Mouse (Mus musculus) midbrain, postnatal 0 days (tissue): ENCODE data around the gene Trim71. TPM values are rescaled to one million over a fixed set of nuclear protein-coding genes. Genes with fewer than 3 reads are reported as not detected.
A peak's percentile ranks its signal among the peaks of the same experiment; 100 is the strongest.

Source experiments
- ATAC-seq: fragments of 200-750 bp; cut with Nextera tagmentation; 2 replicates; pipeline ENCODE4 v1.8.0; 2017; ENCODE audit warnings: moderate number of reproducible peaks, mild to moderate bottlenecking, moderate TSS enrichment, moderate library complexity; ENCODE audit not compliant: low FRiP score
- DNase-seq: peaks from one replicate; pipeline ENCODE4 v3.0.0-alpha.2; 2015; ENCODE audit warnings: low spot score
- H3K27ac ChIP-seq: fragments of 300-500 bp; sonication (generic); 2 replicates; pipeline ENCODE4 v1.5.1; 2014; ENCODE audit warnings: low read depth, mild to moderate bottlenecking, low read length, mixed read lengths
- H3K27me3 ChIP-seq: fragments of 300-500 bp; sonication (generic); 2 replicates; pipeline ENCODE4 v1.6.1; 2014; ENCODE audit warnings: low read length, control low read depth, mixed read lengths; ENCODE audit not compliant: insufficient read depth
- H3K36me3 ChIP-seq: fragments of 300-500 bp; sonication (generic); 2 replicates; pipeline ENCODE4 v1.6.1; 2014; ENCODE audit warnings: low read length, control low read depth, mixed read lengths; ENCODE audit not compliant: insufficient read depth
- H3K4me1 ChIP-seq: fragments of 300-500 bp; sonication (generic); 2 replicates; pipeline ENCODE4 v1.6.1; 2014; ENCODE audit warnings: mild to moderate bottlenecking, control low read depth, antibody characterized with exemption, low read length, mixed read lengths; ENCODE audit not compliant: insufficient read depth
- H3K4me2 ChIP-seq: fragments of 300-500 bp; sonication (generic); 2 replicates; pipeline ENCODE4 v1.6.1; 2014; ENCODE audit warnings: low read depth, mild to moderate bottlenecking, low read length, mixed read lengths; ENCODE audit not compliant: poor library complexity, severe bottlenecking
- H3K4me3 ChIP-seq: fragments of 300-500 bp; sonication (generic); 2 replicates; pipeline ENCODE4 v1.5.1; 2014; ENCODE audit warnings: low read depth, mild to moderate bottlenecking, low read length, moderate library complexity
- H3K9ac ChIP-seq: fragments of 300-500 bp; sonication (generic); replicated peaks from 2 replicates; pipeline ENCODE4 v1.6.1; 2014; ENCODE audit warnings: mild to moderate bottlenecking, low read length, moderate library complexity, mixed read lengths; ENCODE audit not compliant: poor library complexity, severe bottlenecking
- H3K9me3 ChIP-seq: fragments of 300-500 bp; sonication (generic); 2 replicates; pipeline ENCODE4 v1.6.1; 2016; ENCODE audit warnings: low read length, control low read depth
- CTCF ChIP-seq: IDR thresholded peaks from 2 replicates; pipeline ENCODE4 v1.5.1; 2016; ENCODE audit warnings: antibody characterized with exemption, mild to moderate bottlenecking
- WGBS: fragments of 180-500 bp; shearing (Covaris S2); extraction: QIAGEN DNeasy Blood & Tissue Kit; methylation state at CpG from one replicate; pipeline ENCODE4 v1.1.7; 2014; 5-methylcytosine and 5-hydroxymethylcytosine counted together
- polyA plus RNA-seq: library from polyadenylated mRNA; unstranded; fragments of >200 nt; fragmentation: Nextera tagmentation; extraction: Ambion mirVana; gene quantifications from 2 replicates; pipeline ENCODE4 v1.2.1, GENCODE M21; 2015
- total RNA-seq: library from RNA; depleted of rRNA; stranded (reverse); fragments of >200 nt; gene quantifications from 2 replicates; pipeline ENCODE4 v1.2.3, GENCODE M21; 2014

The Trim71 gene
- total and polyA plus RNA-seq, 2 experiments from 2014 or later = 0.14 to 0.27 TPM

DNA sequence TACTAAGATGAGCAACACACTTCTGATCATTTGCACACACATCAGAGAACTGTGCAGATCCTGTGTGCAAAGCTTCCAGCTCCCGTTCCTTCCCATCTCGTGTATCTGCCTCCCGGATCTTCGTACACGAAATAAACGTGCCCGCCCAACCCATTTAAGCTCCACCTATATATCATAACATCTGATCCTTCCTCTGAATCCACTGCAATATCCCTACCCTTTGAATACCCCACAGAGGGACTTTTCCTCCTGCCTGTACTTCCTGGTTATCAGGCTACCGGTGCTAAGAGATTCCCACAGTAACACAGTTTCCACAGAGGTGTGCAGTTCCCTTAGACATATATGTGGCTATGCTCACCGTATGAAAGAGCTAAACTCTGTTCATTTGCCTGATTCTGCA lies 59.4 kb downstream of the Trim71 start, which contains the start of gene Ccr4:
Ccr4 (minus strand) TSS at position 101 of the 400 bp plus-strand sequence.
- DNase-seq (no peak), ATAC-seq (no peak)
- H3K4me3 ChIP-seq = no peak within 1 kb of the TSS
- no peak within 1 kb of the TSS for H3K9ac ChIP-seq
- H3K27ac ChIP-seq = no peak within 1 kb of the TSS
- 90% methylated on average over 9 of the region's 9 CpGs for WGBS
- no peak within 1 kb of the TSS for H3K4me2 ChIP-seq
- H3K27me3 ChIP-seq = no peaks in the 10 kb centered on the region
- H3K36me3 ChIP-seq = no peaks in the 10 kb centered on the region
- no peaks in the 10 kb centered on the region for H3K4me1 ChIP-seq
- no peaks in the 10 kb centered on the region for H3K9me3 ChIP-seq
- no peak for TF ChIP-seq CTCF

DNA sequence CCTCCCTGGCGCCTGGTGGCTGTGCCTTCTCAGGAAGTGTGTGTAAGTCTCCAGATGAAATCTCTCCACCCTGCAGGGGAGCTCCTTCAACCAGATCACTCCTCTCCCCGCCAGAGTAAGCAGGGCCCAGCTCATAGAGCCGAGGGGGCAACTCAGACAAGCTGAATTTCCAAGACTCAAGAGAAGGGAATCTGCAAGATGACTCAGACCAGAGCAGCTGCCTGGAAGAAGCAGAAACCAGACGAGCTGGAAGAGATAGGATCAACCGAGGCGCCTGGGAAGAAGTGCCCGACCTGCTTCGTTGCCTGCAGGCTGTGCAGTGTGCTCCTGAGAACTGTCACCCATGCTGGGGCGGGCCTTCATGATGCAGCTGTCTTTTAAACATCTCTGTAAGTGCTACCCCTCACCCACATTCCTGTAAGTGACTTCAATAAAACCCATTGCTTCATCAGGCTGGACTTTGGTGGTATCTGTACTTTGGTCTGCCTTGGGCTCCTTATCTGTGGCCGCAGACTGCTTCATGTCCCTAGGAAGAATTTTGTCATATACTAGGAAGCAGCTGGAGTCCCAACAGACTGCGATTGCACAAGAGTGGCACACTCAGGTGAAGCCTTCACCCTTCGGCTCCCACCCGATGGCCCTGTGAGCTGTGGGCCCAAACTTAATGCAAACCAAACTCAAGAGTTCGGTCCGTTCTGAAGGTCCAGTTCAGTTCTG lies 61.3 kb downstream of the Trim71 start:
- no peak for ATAC-seq
- 70% methylated on average over 15 of the region's 15 CpGs for WGBS

GRCm38 (mm10) chr9:114501913-114502312 lies 62.3 kb downstream of the Trim71 start:
- Histone ChIP-seq H3K27me3 (no peaks in the 10 kb centered on the region), H3K4me2 (no peak overlapping the region), H3K4me1 (no peaks in the 10 kb centered on the region), H3K27ac (no peak overlapping the region), H3K9ac (no peak overlapping the region), H3K4me3 (no peak overlapping the region), H3K9me3 (no peaks in the 10 kb centered on the region), H3K36me3 (no peaks in the 10 kb centered on the region)
- ATAC-seq (no peak), DNase-seq (no peak)
- TF ChIP-seq CTCF = no peak
- WGBS = 97% methylated on average over 11 of the region's 11 CpGs

More for the DNA sequence above, 61.3 kb downstream of the Trim71 start:
- H3K4me3 ChIP-seq = no peak overlapping the region
- H3K9me3 ChIP-seq = no peaks in the 10 kb centered on the region
- H3K9ac ChIP-seq = no peak overlapping the region
- TF ChIP-seq CTCF = no peak
- H3K27ac ChIP-seq = no peak overlapping the region
- H3K27me3 ChIP-seq = no peaks in the 10 kb centered on the region
- no peaks in the 10 kb centered on the region for H3K4me1 ChIP-seq
- no peak overlapping the region for H3K4me2 ChIP-seq
- no peak for DNase-seq
- no peaks in the 10 kb centered on the region for H3K36me3 ChIP-seq

- WGBS = 94% methylated on average over 7 of the region's 7 CpGs
- no peak for DNase-seq
- H3K4me2 ChIP-seq = no peak overlapping the region
- H3K9me3 ChIP-seq = no peaks in the 10 kb centered on the region
- TF ChIP-seq CTCF = no peak
- ATAC-seq = no peak
- H3K27me3 ChIP-seq = no peaks in the 10 kb centered on the region
- H3K4me1 ChIP-seq = no peaks in the 10 kb centered on the region
- no peak overlapping the region for H3K9ac ChIP-seq
- H3K4me3 ChIP-seq = no peak overlapping the region
- H3K27ac ChIP-seq = no peak overlapping the region
- H3K36me3 ChIP-seq = no peaks in the 10 kb centered on the region
Measured at GRCm38 (mm10) chr9:114501111-114501510, 63.1 kb downstream of the Trim71 start.

- Histone ChIP-seq H3K9ac (no peak overlapping the region), H3K4me1 (no peaks in the 10 kb centered on the region), H3K4me2 (no peak overlapping the region), H3K27ac (no peak overlapping the region), H3K9me3 (no peaks in the 10 kb centered on the region), H3K36me3 (no peaks in the 10 kb centered on the region), H3K27me3 (no peaks in the 10 kb centered on the region), H3K4me3 (no peak overlapping the region)
- 19% methylated on average over 15 of the region's 15 CpGs for WGBS
- ATAC-seq = no peak
- DNase-seq = peak; percentile 73
- peak; percentile 69 for TF ChIP-seq CTCF
Measured at GRCm38 (mm10) chr9:114499783-114500515, 64.2 kb downstream of the Trim71 start.

DNA sequence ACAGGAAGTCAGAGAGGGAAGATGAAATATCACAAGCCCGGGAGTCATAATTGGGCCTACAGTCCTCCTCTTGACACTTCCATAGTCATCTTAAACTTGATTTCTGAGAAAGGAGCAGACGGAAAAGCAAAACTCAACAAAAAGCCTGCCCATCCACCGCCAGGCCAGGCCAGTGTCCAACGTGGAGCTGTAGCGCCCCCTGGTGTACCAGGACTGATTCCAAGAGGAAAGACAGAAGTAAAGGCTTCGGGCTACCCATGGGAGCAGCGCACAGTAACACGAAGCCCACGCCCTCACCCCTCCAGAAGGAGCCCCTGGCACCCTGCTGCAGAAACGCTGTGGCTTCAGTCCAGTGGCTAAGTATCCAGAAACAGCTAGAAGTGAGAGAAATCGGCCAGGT lies 66.0 kb downstream of the Trim71 start:
- ATAC-seq (no peak), DNase-seq (peak; percentile 81)
- WGBS = 10% methylated on average over 11 of the region's 11 CpGs
- no peak overlapping the region for H3K4me3 ChIP-seq
- H3K9ac ChIP-seq = no peak overlapping the region
- no peaks in the 10 kb centered on the region for H3K36me3 ChIP-seq
- no peaks in the 10 kb centered on the region for H3K9me3 ChIP-seq
- TF ChIP-seq CTCF = peak; percentile 86
- H3K27me3 ChIP-seq = no peaks in the 10 kb centered on the region
- no peak overlapping the region for H3K27ac ChIP-seq
- no peaks in the 10 kb centered on the region for H3K4me1 ChIP-seq
- H3K4me2 ChIP-seq = peak overlapping the region; percentile 16; the same call in 1 of the 2 replicates
